Mouse (Mus musculus): Measurements from ENCODE around the gene Lrguk.
A peak's percentile ranks its signal among the peaks of the same experiment; 100 is the strongest.

The Lrguk gene

GRCm38 (mm10) chr6:34028933-34029745 lies at the start of gene Lrguk:
Gene Lrguk, plus strand, starts transcription at chr6:34029448.
- DNase-seq = peak; percentile 95

GRCm38 (mm10) chr6:33982709-33983108 lies 46.5 kb upstream of the Lrguk start:
- DNase-seq = no peak

GRCm38 (mm10) chr6:33987132-33987531 lies 42.1 kb upstream of the Lrguk start:
- no peak for DNase-seq

- DNase-seq = peak; percentile 41
Measured at GRCm38 (mm10) chr6:33992213-33993034, 36.8 kb upstream of the Lrguk start.

GRCm38 (mm10) chr6:33993842-33994241 lies 35.4 kb upstream of the Lrguk start:
- no peak for DNase-seq

GRCm38 (mm10) chr6:33998590-33998989 lies 30.7 kb upstream of the Lrguk start:
- no peak for DNase-seq

GRCm38 (mm10) chr6:33999530-33999929 lies 29.7 kb upstream of the Lrguk start:
- DNase-seq = peak; percentile 18

GRCm38 (mm10) chr6:34000644-34001043 lies 28.6 kb upstream of the Lrguk start:
- DNase-seq = no peak

GRCm38 (mm10) chr6:34003033-34003432 lies 26.2 kb upstream of the Lrguk start:
- no peak for DNase-seq

GRCm38 (mm10) chr6:34013469-34013868 lies 15.8 kb upstream of the Lrguk start:
- no peak for DNase-seq

- no peak for DNase-seq
Measured at GRCm38 (mm10) chr6:34029746-34030027, 439 bp downstream of the Lrguk start.

GRCm38 (mm10) chr6:34034096-34034495 lies 4.8 kb downstream of the Lrguk start:
- peak; percentile 13 for DNase-seq

GRCm38 (mm10) chr6:34034577-34035461 lies 5.6 kb downstream of the Lrguk start:
- peak; percentile 15 for DNase-seq

GRCm38 (mm10) chr6:34040624-34041235 lies 11.5 kb downstream of the Lrguk start:
- peak; percentile 82 for DNase-seq

- DNase-seq = no peak
Measured at GRCm38 (mm10) chr6:34041589-34042280, 12.5 kb downstream of the Lrguk start.

- no peak for DNase-seq
Measured at GRCm38 (mm10) chr6:34044228-34044811, 15.1 kb downstream of the Lrguk start.

- no peak for DNase-seq
Measured at GRCm38 (mm10) chr6:34044846-34045540, 15.7 kb downstream of the Lrguk start.

- DNase-seq = peak; percentile 19
Measured at GRCm38 (mm10) chr6:34046551-34047186, 17.4 kb downstream of the Lrguk start.

GRCm38 (mm10) chr6:34049433-34049832 lies 20.2 kb downstream of the Lrguk start:
- DNase-seq = no peak

- no peak for DNase-seq
Measured at GRCm38 (mm10) chr6:34059741-34060140, 30.5 kb downstream of the Lrguk start.
